Mouse (Mus musculus) testis, adult 2 months (tissue): ENCODE results near the gene Gm10715.
"Not testable (repeated sequence)": the region's sequence is repeated elsewhere in the genome, so short reads cannot be mapped to it uniquely, and the experiment has no call there.

ENCODE experiments used
- CTCF ChIP-seq: fragments of 200-500 bp; IDR thresholded peaks from 2 replicates; pipeline ENCODE4 v1.5.1; 2012; ENCODE audit warnings: low read depth, mild to moderate bottlenecking, inconsistent platforms, low read length, moderate library complexity; ENCODE audit not compliant: control insufficient read depth, insufficient read depth, insufficient replicate concordance
- POLR2A ChIP-seq: fragments of 200-500 bp; IDR thresholded peaks from 2 replicates; pipeline ENCODE4 v1.6.1; 2012; ENCODE audit warnings: low read depth, mild to moderate bottlenecking, inconsistent platforms, low read length, moderate library complexity; ENCODE audit not compliant: control insufficient read depth

GRCm38 (mm10) chr9:3018944-3019343 is 17.7 kb upstream of the Gm10715 start:
- TF ChIP-seq CTCF, POLR2A: not testable (repeated sequence)
